Mouse (Mus musculus) stomach, postnatal 0 days (tissue): ENCODE data around the gene Slc13a3.

Experiments used
- CTCF ChIP-seq: IDR thresholded peaks from 2 replicates; pipeline ENCODE4 v1.5.1; 2016; ENCODE audit warnings: antibody characterized with exemption, low read depth, mild to moderate bottlenecking, moderate library complexity
- EP300 ChIP-seq: optimal IDR thresholded peaks from 2 replicates; pipeline ENCODE3; 2016; ENCODE audit warnings: antibody characterized with exemption

GRCm38 (mm10) chr2:165510466-165510865 lies 37.4 kb upstream of the Slc13a3 start:
- TF ChIP-seq EP300 (no peak), CTCF (no peak)
